Mouse (Mus musculus) stomach, embryonic 15.5 days (tissue): ENCODE data around the gene Vmn2r31. TPM values are rescaled to one million over a fixed set of nuclear protein-coding genes. Genes with fewer than 3 reads are reported as not detected.
"Not testable (repeated sequence)": the region's sequence is repeated elsewhere in the genome, so short reads cannot be mapped to it uniquely, and the experiment has no call there.

Source experiments
- ATAC-seq: fragments of 200-750 bp; cut with Nextera tagmentation; 2 replicates; pipeline ENCODE4 v1.8.0; 2017; ENCODE audit warnings: low read depth, moderate number of reproducible peaks, moderate TSS enrichment; ENCODE audit not compliant: insufficient read depth, low FRiP score
- H3K27ac ChIP-seq: fragments of 300-500 bp; sonication (generic); 2 replicates; pipeline ENCODE4 v1.5.1; 2015; ENCODE audit warnings: mild to moderate bottlenecking, inconsistent platforms
- H3K27me3 ChIP-seq: fragments of 300-500 bp; sonication (generic); replicated peaks from 2 replicates; pipeline ENCODE4 v1.6.1; 2015; ENCODE audit warnings: inconsistent platforms
- H3K36me3 ChIP-seq: fragments of 300-500 bp; sonication (generic); 2 replicates; pipeline ENCODE4 v1.6.1; 2015; ENCODE audit warnings: inconsistent platforms
- H3K4me1 ChIP-seq: fragments of 300-500 bp; sonication (generic); 2 replicates; pipeline ENCODE4 v1.6.1; 2015; ENCODE audit warnings: inconsistent platforms
- H3K4me2 ChIP-seq: fragments of 300-500 bp; sonication (generic); 2 replicates; pipeline ENCODE4 v1.6.1; 2015; ENCODE audit warnings: mild to moderate bottlenecking, inconsistent platforms
- H3K4me3 ChIP-seq: fragments of 300-500 bp; sonication (generic); replicated peaks from 2 replicates; pipeline ENCODE4 v1.5.1; 2015; ENCODE audit warnings: inconsistent platforms
- H3K9ac ChIP-seq: fragments of 300-500 bp; sonication (generic); 2 replicates; pipeline ENCODE4 v1.6.1; 2015; ENCODE audit warnings: inconsistent platforms
- H3K9me3 ChIP-seq: fragments of 300-500 bp; sonication (generic); 2 replicates; pipeline ENCODE4 v1.6.1; 2016; ENCODE audit warnings: inconsistent platforms
- WGBS: fragments of 180-500 bp; shearing (Covaris S2); methylation state at CpG from one replicate; pipeline ENCODE4 v1.1.7; 2015; 5-methylcytosine and 5-hydroxymethylcytosine counted together
- polyA plus RNA-seq: library from polyadenylated mRNA; unstranded; fragments of >200 nt; fragmentation: Nextera tagmentation; extraction: Ambion mirVana; gene quantifications from 2 replicates; pipeline ENCODE4 v1.2.1, GENCODE M21; 2015

Vmn2r31 gene
- polyA plus RNA-seq: not detected in 2 replicates

DNA sequence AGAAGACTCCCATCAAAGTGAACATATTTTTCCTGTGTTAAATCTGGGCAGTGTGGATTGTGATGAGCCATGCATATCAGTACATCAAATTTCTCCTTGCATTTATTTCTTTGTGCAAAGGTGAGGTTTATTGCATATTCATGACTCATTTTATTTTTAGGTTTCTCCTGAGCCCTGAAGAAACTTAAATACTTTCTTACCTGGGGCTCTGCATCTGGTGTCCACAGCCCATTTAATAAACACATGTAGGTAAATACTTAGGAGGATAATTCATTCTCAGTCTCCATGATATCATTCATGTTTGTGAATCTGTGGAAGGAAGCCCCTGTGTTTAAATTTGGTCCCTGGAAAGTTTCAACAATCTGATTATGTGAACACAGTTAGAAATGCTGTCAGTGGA lies at the start of gene Vmn2r31:
Vmn2r31 (minus strand) TSS at position 101 of the 400 bp plus-strand sequence.
- ATAC-seq, H3K4me3 ChIP-seq, H3K36me3 ChIP-seq, H3K4me1 ChIP-seq, H3K9me3 ChIP-seq, H3K4me2 ChIP-seq, H3K9ac ChIP-seq, H3K27ac ChIP-seq, H3K27me3 ChIP-seq: not testable (repeated sequence)

DNA sequence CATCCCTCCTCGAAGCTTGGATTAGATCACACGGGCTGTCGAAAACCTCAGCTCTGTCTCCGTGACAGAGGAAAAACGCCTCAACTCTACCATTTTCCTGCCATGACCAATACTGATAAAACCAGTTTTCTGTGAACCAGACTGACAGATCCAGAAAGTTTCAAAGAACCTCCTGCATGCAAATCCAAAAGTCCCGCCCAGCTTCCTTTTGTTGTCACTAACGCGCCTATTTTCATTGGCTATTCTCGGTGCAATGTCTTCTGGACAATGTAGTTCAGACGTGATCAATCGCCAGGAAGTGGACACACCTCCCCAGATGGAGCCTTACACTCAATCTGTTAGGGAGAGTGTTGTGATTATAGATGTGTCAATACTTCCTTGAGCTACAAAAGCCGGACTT lies 25.1 kb downstream of the Vmn2r31 start, which contains the start of gene Gm45783:
Gm45783 (minus strand) TSS at position 143 of the 400 bp plus-strand sequence.
- H3K27ac ChIP-seq, H3K27me3 ChIP-seq, H3K4me1 ChIP-seq, ATAC-seq, H3K9ac ChIP-seq, H3K36me3 ChIP-seq, H3K4me2 ChIP-seq, H3K9me3 ChIP-seq, H3K4me3 ChIP-seq: not testable (repeated sequence)
- 55% methylated on average over 12 of the region's 12 CpGs for WGBS

DNA sequence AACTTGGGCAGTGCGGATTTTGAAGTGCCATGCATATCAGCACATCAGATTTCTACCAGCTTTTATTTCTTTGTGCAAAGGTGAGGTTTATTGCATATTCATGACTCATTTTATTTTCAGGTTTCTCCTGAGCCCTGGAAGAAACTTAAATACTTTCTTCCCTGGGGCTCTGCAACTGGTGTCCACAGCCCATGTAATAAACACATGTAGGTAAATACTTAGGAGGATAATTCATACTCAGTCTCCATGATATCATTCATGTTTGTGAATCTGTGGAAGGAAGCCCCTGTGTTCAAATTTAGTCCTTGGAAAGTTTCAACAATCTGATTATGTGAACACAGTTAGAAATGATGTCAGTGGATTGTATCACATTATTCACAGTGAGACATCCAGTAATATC lies 62.0 kb downstream of the Vmn2r31 start, which contains the start of gene Vmn2r30:
Vmn2r30 (minus strand) TSS at position 101 of the 400 bp plus-strand sequence.
- not testable (repeated sequence) for H3K4me1 ChIP-seq, H3K4me2 ChIP-seq, H3K27me3 ChIP-seq, H3K9ac ChIP-seq, H3K36me3 ChIP-seq, H3K27ac ChIP-seq, ATAC-seq, H3K9me3 ChIP-seq, H3K4me3 ChIP-seq
- 57% methylated on average over 1 of the region's 1 CpGs for WGBS

Other genes starting within 250 kb of the Vmn2r31 start
- gene Zfp418, start 228.4 kb downstream of the Vmn2r31 start, polyA plus RNA-seq: 2.5 TPM in 2 replicates
- gene Zfp772, start 189.7 kb downstream of the Vmn2r31 start, polyA plus RNA-seq: 6.6 TPM in 2 replicates
- gene Vmn2r29, start 152.4 kb downstream of the Vmn2r31 start, polyA plus RNA-seq: 0.15 and 0.62 TPM in 2 replicates
- gene Gm45844, start 121.4 kb downstream of the Vmn2r31 start, polyA plus RNA-seq: 2.5 and 3.1 TPM in 2 replicates
- 49.3 and 51.1 TPM in 2 replicates for gene Clcn4, start 98.9 kb downstream of the Vmn2r31 start, polyA plus RNA-seq
- not detected in 2 replicates for gene Vmn2r30, start 62.1 kb downstream of the Vmn2r31 start, polyA plus RNA-seq
- gene Gm45783, start 25.1 kb downstream of the Vmn2r31 start, polyA plus RNA-seq: not detected in 2 replicates
- gene Vmn2r32, start 80.3 kb upstream of the Vmn2r31 start, polyA plus RNA-seq: not detected in 2 replicates
- not detected in 2 replicates for gene Vmn2r33, start 167.1 kb upstream of the Vmn2r31 start, polyA plus RNA-seq